Mouse (Mus musculus) thymus, postnatal 4 days (tissue): Measurements from ENCODE around the gene Dnal4.
"Not testable (repeated sequence)": the region's sequence is repeated elsewhere in the genome, so short reads cannot be mapped to it uniquely, and the experiment has no call there.

Source experiments
- DNase-seq: peaks from one replicate; pipeline ENCODE4 v3.0.0; 2021

Dnal4 gene

DNA sequence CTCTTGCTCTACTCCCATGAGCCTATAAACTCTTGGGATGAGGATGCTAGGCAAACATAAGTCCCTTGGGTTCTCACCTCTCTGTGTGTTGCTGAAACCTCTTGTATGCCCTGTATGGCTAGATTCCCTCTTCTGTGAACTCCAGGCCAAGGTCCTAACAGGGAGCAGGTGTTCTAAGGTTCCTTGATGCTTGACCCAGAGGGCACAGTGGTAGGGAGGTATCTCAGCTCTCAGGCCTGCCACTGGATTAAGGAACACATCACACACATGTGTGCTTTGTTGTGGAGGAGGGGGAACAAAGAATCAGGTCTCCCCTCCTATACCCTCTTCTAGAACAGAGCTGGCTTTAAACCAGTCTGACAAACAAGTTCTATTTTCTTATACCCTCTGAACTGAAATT lies at the start of gene Dnal4:
Gene Dnal4 (minus strand): TSS at position 101 of the 400 bp plus-strand sequence.
- DNase-seq = no peak

DNA sequence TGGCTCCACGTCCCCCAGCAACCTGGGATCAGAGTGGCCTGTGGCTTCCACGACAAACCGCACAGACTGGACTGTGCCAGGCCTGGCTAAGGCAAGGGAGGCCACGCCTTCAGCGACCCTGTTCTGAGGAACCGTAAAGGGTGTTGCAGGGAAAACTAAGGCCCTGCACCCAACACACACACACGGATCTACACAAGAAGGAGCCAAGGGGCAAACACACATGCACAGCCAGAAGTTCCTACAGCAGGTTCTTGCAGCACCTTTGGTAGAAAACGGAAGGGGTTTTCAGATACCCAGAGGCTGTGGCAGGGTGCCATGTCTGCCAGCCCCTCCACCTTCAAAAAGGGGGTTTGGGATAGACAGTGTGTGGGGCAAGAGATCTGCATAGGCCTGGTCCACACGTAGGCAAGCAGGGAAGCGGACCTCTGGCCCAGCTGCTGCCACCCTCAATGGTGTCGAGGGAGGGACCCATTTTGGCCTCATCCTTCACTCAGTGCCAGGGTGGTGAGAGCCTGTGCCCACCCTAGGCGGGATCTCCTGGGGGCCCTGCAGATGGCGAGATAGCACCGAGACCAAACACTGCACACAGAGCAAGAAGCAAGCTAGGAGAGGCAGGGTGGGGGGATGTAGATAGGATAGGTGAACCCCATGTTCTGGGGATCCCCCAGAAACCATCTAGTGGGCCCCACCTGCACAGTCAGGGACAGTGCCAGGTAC lies 49.6 kb upstream of the Dnal4 start:
- no peak for DNase-seq

- no peak for DNase-seq
Observed at GRCm38 (mm10) chr15:79826221-79826935, 48.7 kb upstream of the Dnal4 start.

DNA sequence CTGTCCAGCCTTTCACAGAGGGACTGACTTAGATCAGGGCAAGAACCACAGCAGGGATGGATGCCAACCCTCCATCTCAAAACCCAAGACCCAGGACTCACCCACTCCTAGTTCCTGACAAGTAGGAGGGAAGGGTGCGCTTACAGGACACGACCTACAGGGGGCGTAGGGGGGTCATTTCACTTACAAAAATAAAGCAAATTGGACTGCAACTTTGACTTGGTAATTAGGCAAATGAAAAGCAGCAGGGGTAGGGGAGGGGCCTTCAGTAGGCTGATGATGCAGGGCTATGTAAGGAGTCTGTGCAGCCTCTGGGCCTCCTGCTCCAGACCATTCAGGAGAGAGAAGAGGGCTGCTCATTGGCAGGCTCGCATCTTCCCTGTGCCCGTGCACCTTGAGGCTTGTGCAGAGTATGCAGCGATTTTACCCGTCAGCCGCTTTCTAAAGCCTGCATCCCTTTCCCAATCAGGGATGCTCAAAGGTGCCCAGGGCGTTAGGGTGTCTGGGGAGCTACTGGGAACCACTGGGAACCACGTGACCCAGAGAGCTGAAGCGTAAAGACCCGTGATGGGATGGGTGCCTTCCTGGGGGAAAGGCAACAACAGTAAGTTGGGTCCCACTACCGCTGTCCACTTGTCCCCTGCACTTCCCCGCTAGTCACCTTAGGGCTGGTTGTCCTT lies 47.6 kb upstream of the Dnal4 start:
- peak; percentile 55 for DNase-seq

DNA sequence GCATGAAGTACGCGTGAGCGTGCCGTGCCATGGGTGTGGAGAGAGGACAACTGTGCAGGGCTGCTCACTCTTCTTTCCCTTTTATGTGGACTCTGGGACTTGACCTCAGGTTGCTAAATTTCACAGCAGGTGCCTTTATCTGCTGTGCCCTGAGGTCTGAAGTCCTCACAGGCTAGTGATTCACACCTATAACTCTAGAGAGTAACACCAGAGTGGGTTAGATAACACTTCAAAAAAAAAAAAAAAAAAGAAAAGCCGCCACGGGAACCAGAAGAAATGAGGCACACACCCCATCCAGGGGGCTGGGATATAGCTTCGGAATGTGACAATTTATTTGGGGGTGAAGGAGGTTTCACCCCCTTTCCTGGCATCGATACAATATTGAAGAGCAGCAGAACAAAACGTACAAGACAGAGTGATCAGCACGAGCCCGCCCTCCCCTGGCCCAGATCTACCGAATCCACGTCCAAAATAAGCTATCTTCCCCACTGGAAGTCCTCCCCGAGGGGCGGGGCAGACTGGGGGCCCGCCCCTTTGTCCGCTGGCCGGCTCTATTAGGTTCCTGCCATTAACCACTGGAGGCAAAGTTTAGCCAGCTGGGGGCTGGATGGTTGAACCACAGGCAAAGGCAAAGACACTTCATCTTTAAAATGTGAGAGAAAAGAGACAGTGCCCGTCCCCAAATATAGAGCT lies 46.1 kb upstream of the Dnal4 start:
- DNase-seq = no peak

GRCm38 (mm10) chr15:79822265-79823199 lies 44.9 kb upstream of the Dnal4 start:
- no peak for DNase-seq

DNA sequence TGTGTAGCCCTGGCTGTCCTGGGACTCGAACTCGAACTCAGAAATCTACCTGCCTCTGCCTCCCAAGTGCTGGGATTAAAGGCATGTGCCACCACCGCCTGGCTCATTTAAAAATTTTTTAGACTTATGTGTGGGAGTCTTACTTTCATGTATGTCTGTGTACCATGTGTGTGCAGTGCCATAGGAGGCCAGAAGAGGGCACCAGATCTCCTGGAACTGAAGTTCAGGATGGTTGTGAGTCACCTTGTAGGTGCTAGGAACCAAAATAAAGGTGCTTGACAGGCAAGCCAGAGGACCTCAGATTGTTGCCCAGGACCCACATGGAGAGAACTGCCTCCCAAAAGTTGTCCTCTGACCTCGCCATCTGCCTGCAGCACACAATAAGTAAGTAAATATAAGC lies 40.7 kb upstream of the Dnal4 start:
- peak; percentile 52 for DNase-seq

- DNase-seq = no peak
Observed at GRCm38 (mm10) chr15:79813666-79814258, 36.1 kb upstream of the Dnal4 start.

DNA sequence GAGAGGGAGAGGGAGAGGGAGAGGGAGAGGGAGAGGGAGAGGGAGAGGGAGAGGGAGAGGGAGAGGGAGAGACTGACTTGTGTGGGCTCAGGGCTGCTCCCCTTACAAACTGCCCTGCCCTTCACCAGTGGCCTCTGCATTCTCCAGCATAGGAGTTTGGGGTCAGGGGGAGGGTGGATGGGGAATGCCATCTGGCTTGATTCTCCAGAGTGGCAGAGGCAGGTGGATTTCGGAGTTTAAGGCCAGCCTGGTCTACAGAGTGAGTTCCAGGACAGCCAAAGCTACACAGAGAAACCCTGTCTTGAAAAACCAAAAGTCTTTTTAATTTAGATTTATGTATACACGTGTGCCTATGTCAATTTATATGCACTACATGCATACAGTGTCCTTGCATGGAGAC lies 35.2 kb upstream of the Dnal4 start:
- not testable (repeated sequence) for DNase-seq

- DNase-seq = no peak
Observed at GRCm38 (mm10) chr15:79810997-79811396, 33.3 kb upstream of the Dnal4 start.

GRCm38 (mm10) chr15:79810061-79810460 lies 32.4 kb upstream of the Dnal4 start:
- no peak for DNase-seq

GRCm38 (mm10) chr15:79808658-79809057 lies 31.0 kb upstream of the Dnal4 start:
- no peak for DNase-seq

DNA sequence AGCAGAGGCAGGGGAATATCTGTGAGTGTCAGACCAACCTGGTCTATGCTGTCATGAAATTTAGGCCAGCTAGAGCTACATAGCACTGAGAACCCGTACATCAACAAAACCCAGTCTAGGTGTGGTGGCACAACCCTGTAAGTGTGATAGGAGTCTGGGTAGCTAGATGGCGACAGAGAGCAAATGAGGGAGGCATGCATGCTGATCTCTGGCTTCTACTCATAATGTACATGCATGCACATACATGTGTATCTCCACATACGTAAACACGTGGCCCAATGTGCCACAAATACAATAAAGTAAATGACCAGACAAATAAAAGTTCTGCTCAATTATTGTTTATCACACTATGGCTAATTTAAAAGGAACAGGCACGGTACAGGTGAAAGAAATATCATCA lies 30.5 kb upstream of the Dnal4 start:
- DNase-seq = peak; percentile 74

DNA sequence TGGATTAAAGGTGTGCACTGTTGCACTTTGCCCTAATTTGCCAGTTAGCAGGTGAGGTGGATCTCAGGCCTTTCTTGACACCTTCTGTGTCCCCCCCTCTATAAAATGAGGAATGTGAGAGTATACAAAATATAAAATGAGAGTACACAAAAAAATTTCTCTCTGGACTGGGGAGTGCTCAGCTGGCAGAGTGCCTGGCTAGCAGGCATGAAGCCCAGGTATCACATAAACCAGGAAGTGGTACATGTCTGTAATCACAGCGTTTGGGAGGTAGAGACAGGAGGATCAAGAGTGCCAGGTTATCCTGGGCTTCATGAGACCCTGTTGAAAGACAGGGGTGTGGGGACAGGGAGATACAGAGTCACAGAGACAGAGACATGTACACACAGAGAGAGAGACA lies 29.4 kb upstream of the Dnal4 start:
- no peak for DNase-seq

DNA sequence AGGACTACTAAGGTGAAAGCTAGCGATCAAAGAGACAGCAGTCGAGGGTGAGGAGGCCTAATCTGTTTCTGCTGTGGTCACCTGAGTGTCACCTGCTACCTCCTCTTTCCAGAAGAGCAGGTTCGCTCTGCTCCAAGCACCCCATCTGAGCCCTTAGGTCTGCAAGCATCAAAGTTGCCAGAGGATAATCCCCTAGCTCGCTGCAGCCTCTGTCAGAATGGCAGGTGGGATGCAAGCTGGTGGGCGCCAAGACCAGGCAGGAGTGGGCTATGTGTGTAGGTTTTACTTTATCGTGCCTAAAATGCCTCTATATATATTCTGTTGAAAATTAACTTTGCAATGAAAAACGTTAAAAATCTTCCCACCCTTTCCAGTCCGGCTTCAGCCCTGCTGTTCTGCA lies 27.6 kb upstream of the Dnal4 start:
- no peak for DNase-seq

DNA sequence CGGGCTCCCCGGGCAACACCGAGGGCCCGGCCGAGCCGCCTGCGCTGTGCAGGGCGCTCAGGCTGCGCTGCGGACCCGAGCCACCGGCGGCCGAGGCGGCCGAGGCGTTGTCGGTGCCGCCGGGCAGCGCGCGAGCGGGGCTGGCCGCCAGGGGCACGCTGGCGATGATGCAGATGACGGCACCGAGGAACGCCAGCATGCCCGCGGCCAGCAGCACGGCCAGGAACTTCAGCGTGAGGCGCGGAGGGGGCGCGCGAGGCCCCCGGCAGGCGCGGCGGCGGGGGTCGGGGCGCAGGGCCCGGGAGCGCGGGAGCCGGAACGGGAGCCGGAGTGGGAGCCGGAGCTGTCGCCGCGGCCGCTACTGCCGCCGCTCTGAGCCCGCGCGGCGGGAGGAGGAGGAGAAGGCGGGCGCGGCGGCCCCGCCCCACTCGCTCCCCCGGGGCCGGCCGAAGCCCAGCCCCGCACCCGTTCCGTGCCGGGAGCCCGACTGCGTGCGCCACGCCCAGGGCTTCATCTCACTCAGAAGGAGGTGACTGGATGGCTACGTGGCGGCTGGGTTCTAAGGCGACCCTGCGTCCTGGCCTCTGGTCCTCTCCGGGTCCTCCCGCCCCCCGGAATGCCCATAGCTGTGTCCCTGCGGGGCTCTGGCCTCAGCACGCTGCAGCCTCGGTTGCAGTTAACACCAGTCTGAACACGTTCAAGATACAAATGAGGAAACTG lies 26.9 kb upstream of the Dnal4 start, which contains the start of gene Nptxr:
Gene Nptxr (minus strand): TSS at position 415 of the 720 bp plus-strand sequence.
- peak; percentile 41 for DNase-seq

DNA sequence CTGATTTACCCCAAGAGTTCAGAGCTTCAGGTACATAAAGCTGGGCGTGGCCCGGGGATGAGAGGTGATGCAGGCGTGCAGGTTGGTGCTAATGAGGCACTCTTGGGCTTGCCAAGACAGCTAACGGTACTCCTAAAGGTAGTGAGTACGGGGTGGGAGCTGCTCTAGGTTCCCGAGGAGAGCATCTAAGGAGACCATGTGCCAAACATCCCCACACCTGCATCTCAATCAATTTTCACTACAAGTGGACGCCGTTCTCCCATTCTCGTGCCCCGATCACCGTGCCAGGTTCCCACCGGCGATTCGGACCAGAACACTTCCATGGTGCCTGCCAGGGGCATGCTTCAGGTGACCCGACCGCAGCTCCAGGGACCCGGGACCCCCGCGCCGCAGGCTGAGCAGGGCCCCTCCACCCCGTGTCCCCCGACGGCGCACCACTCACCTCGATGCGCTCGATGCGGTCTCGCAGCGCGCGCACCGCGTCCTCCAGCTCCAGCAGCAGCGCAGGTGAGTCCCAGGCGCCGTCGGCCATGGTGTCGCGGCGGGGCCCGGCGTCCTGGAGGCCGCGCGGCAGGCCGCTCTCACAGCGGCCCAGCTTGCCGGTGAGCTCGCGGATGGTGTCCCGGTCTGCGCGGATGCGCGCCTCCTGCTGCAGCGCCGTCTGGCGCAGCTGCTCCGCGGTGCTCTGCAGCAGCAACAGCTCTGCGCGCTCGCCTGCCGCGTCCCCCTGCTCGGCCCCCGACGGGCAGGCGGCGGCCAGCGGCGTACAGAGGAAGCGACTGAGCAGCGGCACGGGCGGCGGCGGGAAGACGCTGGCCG lies 26.1 kb upstream of the Dnal4 start:
- DNase-seq = peak; percentile 59

DNA sequence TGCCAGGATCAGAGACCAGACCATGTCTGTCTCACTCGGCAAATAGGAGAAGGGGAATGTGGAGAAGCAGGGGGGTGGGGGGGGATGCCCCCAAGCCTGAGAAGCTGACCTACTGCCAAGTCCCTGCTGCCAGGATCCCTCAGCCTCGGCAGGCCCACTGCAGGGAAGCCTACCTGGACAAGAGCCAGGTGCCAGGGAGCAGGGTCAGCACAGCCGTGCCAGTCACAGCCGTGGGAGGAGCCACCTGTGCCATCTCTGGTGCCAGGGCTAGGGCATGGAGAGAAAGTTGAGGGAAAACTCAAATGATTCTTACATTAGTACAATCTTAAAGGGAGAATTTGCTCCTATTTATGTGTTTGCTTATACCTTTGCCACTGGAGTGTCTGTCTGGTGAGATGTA lies 24.7 kb upstream of the Dnal4 start:
- no peak for DNase-seq

DNA sequence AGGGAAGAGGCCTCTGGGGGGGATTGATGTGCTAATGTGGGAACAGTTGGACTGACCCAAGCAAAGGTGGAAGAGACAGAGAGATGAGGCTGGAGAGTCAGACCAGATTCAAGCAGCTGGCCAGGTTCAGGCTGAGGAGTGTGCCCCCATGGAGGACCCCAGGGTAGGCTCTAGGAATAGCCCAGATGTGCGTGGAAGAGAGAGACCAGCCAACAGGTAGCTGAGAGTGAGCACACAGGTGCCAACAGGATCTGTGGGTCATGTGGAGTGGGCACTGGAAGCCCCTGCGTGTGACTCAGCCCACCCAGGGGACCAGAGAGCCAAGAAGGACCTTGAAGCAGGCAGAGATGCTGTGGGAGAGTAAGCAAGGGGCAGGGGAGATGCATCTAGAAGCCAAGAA lies 24.0 kb upstream of the Dnal4 start:
- DNase-seq = no peak

GRCm38 (mm10) chr15:79800701-79801100 lies 23.1 kb upstream of the Dnal4 start:
- DNase-seq = no peak
